Mouse (Mus musculus) embryonic fibroblast, embryonic 13.5 days (primary cell): Measurements from ENCODE around the gene Erlin1.

Experiments
- CTCF ChIP-seq: IDR thresholded peaks from 2 replicates; pipeline ENCODE4 v1.5.1; 2011; ENCODE audit warnings: mild to moderate bottlenecking, control low read depth, low read length, moderate library complexity, borderline replicate concordance; ENCODE audit not compliant: insufficient read depth
- POLR2A ChIP-seq: IDR thresholded peaks from 2 replicates; pipeline ENCODE4 v1.6.1; 2011; ENCODE audit warnings: low read depth, mild to moderate bottlenecking, control low read depth, low read length, moderate library complexity

DNA sequence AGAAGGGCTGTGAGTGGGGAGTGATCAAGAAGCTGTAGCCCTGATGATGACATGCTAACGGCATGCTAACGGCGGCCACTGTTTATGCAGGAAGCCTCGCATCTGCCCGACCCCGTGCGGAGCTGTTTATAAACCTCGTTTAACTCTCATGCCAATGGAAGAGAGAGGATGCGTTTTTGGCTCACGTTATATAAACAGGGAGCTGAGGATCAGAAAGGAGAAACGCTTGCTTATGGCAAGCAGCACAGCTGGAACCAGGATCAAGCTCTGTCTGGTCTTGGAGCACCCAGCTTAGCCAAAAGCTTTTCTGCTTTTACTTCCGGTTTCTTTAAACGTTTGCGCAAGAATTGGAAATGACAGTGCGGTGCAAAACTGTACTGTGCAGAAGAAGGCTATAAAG is 60.8 kb downstream of the Erlin1 start:
- no peak for TF ChIP-seq POLR2A
- TF ChIP-seq CTCF: no peak
